Mouse (Mus musculus): Measurements from ENCODE around the gene Fcho2.
A peak's percentile ranks its signal among the peaks of the same experiment; 100 is the strongest.

Gene Fcho2

GRCm38 (mm10) chr13:98710236-98710635 is 105.0 kb downstream of the Fcho2 start:
- no peak for DNase-seq

DNA sequence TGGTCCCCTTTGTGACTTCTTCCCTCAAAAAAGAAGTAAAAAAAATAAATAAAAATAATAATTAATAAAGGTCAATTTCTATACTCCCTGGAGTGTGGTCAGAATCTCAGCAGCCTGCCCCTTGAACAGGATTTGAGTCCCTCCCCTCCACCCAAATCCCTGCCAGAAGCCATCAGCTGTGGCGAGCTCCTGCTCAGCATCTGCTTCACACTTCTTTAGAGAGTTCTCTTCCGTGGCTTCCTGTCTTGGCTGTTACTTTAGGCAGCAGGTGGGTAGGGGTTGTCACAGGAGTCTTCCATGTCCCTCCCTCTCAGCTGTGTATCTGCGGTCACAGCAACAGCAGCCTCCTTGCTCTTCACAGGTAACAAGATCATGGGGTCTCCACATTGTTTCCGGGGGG is 109.7 kb downstream of the Fcho2 start:
- DNase-seq: no peak

- DNase-seq: no peak
Measured at GRCm38 (mm10) chr13:98703786-98704185, 111.5 kb downstream of the Fcho2 start.

DNA sequence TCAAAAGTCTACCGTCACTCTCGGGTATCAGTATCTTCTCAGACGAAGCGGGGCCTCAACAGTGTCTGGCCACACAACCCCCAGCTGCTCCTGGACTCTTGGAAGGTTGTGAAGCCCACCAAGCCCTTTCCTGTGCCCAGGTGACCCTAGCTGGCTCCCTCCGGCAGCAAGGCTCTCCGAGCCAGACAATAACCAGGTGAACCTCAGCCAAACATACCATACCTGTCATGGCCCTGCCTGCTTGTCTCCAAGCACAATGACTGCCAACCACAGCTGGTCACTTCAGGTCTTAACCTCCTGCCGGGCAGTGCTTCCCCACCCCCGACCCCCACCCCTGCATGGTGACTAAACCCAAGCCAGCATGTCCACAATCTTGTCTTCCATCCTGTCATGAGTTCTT is 112.9 kb downstream of the Fcho2 start:
- no peak for DNase-seq

DNA sequence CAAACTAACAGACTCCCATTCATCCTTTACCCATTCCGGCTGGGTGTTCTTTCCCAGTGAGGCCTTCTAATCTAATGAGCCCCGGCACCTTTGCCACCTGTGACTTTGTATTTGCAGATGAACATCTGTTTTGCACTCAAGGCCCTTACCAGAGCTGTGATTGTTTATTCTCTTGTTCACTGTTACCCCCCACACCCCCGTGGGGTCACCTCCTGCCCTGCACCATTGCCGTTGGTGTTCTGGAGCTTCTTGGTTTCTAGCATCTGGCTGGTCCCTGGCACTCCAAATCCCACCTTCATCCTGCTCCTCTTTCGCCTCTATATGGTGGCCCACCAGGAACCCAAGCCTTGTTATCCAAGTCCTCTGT is 114.0 kb downstream of the Fcho2 start:
- no peak for DNase-seq

DNA sequence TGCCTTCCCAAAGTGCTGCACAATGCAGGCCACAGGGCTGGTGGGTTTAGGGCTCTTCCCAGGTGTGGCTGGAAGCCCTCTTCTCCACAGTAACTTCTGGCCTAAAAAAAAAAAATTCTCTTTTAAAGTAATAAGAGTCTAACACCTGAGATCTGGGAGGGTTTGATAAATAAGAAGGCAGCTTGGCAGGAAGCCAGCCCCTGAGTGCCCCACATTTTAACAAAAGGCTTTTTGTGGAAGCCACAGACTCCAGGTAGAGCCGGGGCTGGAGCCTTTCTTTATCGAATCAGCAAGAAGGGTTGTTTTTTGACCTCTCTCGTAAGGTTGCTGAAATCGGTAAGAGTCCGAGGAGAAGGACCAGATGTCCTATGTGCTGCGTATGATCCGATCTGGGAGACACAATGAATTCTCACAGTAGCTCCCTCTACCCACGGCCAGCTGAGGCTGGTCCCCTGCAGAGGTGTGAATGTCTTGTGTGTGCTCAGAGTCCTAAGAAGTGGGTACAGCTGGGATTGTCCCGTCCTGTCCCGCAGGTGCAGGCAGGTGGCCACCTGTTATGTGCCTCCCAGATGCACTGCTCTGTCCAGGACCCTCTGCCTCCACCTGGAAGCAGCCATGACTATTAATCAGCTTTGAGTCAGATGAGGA is 114.5 kb downstream of the Fcho2 start:
- no peak for DNase-seq

- DNase-seq: no peak
Measured at GRCm38 (mm10) chr13:98699982-98700540, 115.2 kb downstream of the Fcho2 start.

DNA sequence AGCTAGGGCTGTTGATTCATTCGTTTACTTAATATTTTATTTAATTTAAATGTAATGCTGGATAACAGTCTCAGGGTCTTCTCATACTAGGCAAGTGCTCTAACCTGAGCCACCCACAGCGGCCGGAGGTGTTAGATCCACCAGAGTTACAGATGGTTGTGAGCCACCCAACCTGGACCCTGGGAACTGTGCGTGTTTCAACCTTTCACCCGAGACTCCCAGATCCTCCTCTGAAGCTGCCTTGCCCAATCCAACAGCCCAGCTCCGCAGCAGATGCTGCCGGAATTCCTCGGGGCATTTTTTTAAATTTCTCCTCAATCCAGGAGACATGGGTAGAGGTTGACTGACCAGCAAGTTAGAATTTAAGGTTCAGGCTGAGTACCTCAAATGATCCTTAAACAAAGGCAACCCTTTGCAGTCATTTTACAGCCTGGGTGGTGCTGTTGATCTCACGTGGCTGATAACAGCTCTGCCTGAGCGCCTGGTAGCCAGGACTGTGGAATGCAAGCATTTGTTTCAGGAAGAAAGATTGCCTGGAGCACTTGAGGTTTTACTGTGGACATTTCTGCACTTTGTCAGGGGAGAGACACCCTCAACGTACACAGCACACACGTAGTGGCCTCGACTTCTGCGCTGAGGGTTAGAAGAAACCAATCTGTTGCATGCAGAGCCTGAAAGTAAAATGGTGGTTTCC is 116.1 kb downstream of the Fcho2 start:
- no peak for DNase-seq

DNA sequence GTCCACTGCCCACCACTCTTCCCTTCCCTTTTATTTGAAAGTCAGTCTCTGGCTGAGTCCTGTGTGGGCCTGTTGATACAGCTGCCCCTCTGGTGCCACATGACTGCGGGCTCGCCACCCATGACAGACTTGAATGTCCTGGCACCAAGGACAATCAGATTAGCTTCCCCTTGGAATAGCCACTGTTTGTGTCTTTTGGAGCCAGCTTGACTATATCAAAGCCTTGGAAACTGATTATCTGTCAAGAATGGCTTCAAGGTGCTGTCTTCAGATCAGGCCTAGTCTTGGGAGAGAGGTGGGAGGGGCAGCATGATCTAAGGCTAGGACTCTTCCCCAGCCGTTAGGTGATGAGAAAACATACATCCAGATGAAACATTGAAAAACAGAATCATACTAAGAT is 118.5 kb downstream of the Fcho2 start:
- no peak for DNase-seq

GRCm38 (mm10) chr13:98695546-98695945 is 119.7 kb downstream of the Fcho2 start:
- DNase-seq: no peak

GRCm38 (mm10) chr13:98694773-98695314 is 120.4 kb downstream of the Fcho2 start, which contains the start of gene Tmem171:
Tmem171 (minus strand) TSS chr13:98694834.
- DNase-seq: peak; percentile 16 to 35

GRCm38 (mm10) chr13:98693316-98693715 is 121.9 kb downstream of the Fcho2 start:
- DNase-seq: no peak

DNA sequence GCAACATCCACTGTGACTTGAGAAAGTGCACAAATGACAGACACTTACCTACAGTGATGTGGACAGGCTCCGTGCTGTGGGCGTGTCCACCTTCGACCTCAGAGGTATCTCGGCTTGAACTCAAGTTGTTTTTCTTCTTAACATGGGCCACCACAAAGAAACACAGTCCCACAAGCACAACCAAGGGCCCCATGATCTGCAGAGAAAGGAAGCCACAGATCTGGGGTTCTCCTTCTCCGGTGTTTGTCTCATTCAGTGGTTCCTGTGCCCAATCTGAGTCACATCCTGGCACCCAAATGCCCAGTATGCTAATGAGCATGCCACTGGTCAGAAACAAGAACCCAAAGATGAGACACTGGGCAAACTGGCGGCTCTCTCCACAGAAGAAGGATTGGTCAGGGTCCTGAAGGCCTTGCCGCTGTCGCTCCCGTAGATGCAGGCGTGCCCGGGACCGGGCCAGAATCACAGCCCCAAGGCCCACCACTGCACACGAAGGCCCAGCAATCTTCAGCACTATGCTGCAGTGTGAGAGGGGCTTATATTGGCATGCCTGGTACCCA is 123.2 kb downstream of the Fcho2 start:
- no peak for DNase-seq

GRCm38 (mm10) chr13:98690886-98691285 is 124.4 kb downstream of the Fcho2 start:
- DNase-seq: no peak

DNA sequence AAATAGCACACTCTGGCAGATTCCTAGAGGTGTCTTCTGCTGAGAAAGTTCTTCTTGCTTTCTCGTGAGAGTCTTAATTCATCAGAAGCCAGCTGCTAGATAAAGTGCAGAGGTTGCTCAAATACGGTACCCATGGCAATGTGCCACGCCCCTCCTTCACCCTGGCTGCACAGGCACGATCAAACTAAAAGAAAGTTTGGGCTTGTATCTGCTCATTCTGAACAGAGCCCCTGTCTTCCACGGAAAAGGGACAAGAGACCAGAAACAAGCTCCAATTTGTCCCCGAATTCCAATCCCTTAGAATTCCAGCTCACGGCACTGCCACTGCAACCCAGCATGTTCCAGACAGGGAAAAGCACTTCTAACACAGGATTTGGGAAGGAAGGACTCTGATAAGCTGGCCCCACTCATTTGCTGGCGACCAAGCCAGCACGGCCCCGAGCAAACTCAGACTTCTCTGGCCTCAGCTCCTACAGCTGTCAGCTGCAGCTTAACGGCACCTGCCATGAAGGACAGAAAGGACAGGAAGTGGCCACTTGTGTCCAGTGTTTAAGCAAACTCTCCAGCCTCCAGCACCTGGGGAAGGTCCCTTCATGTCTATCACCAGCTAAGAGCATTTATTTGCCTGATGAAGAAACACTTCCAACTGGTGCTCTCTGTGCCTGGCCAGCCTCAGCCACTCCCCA is 125.5 kb downstream of the Fcho2 start:
- no peak for DNase-seq

DNA sequence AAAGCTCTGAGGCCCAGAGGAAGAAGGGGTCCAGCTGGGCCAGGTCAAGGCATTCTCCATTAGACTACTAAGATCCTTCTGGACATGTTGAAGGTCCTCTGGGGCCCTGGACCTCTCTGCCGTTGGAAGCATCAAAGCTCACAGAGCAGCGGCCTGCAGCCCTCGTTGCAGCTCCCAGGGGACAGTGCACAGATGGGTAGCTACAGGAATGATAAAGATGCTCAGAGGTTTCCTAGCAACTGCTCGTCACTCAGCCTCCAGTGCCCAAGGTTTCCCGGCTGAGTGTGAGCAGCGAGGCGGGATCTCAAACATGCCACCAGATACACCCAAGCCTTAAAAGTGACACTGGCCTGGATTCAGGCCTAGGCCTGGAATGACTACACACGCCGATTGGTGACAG is 127.3 kb downstream of the Fcho2 start:
- DNase-seq: no peak

DNA sequence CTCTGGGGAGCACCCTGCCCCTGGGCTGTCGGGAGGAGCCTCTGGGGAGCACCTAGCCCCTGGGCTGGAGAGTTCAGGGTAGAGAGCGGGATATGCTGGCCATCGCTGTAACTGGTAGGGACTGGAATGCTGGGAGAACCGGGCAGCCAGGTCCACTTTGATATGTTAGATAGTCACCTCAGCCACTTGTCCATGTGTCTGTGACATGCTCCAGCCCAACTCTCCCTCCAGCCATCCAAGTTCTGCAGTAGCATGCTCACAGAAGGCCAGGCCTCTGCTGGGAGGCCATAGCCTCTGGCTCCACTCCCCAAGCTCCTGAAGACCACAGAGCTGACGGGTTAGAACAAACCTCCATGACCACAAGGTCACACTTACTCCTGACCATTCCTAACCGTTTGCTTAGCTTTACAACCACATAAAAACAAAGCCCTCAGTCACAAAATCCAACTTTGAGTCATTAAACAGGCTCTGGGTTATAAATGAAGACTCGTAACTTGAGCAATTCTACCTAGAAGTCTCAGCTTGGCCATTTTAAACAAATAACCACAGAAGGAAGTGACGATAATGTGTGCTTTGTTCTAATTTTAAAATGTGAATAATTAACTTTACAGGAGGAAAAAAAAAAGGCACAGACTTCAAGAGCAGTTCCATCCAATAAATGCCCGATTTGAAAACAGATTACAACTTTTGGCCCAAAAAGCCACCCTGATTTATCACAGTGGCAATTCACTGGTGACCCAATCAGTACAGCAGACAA is 130.9 kb downstream of the Fcho2 start:
- no peak for DNase-seq

- no peak for DNase-seq
Measured at GRCm38 (mm10) chr13:98683412-98683811, 131.8 kb downstream of the Fcho2 start.

GRCm38 (mm10) chr13:98680470-98681060 is 134.7 kb downstream of the Fcho2 start:
- DNase-seq: no peak

GRCm38 (mm10) chr13:98679631-98680041 is 135.6 kb downstream of the Fcho2 start:
- no peak for DNase-seq

DNA sequence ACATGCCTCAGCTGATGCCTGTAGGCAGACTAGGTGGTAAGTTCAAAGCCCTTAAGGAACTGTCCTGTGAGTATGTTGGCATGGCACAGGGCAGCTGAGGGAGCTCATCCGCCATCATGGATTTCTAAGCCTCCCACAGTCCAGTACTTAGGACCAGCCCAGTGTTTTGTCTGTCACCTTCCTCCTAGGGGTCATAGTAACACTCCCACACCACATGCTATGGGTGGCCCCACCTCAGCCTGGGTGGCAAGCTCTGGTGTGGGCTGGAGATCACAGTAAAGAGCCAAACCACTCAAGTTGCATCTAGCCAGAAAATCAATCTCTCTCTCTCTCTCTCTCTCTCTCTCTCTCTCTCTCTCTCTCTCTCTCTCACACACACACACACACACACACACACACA is 136.0 kb downstream of the Fcho2 start:
- DNase-seq: no peak

- no peak for DNase-seq
Measured at GRCm38 (mm10) chr13:98673922-98674321, 141.3 kb downstream of the Fcho2 start.
